Comparison of ENCODE assay signal across 12 mouse cellular contexts in genomic region chr9:64231674-64232073, GRCm38 (mm10). TPM values are rescaled to one million over a fixed set of nuclear protein-coding genes. Genes with fewer than 3 reads are reported as not detected.
DNase-seq lines count a peak whose midpoint lies in the region; ATAC-seq and TF ChIP-seq lines count a peak whose summit lies in the region.
"Had no signal": no experiment of that assay in that cellular context is flagged by ENCODE, and none has a peak within 500 bp of the region (broad histone marks: within the 10 kb centered on the region; RNA-seq: fewer than 3 reads in every experiment).

No protein-coding gene starts in this region.

- no peak for TF ChIP-seq POLR2A in small intestine, adult 2 months (IDR thresholded peaks at IDR 0.05; ENCODE audit: low read depth, low read length)

- H3K36me3 ChIP-seq in heart, embryonic 15.5 days = no peaks in the 10 kb centered on the region
- H3K36me3 ChIP-seq in midbrain, embryonic 10.5 days = peaks cover 17% of the 10 kb centered on the region
- no peaks in the 10 kb centered on the region for H3K36me3 ChIP-seq in midbrain, embryonic 15.5 days (replicated peaks)
- no peaks in the 10 kb centered on the region for H3K36me3 ChIP-seq in forebrain, embryonic 16.5 days (ENCODE audit: control insufficient read depth, insufficient read depth)
- peaks cover 5% of the 10 kb centered on the region; the same call in 1 of the 2 replicates for H3K36me3 ChIP-seq in small intestine, adult 2 months (ENCODE audit: control insufficient read depth, insufficient read depth, low read length)

- 61% methylated on average over 3 of the region's 3 CpGs for WGBS in heart, embryonic 15.5 days
- WGBS in midbrain, embryonic 10.5 days = 83% methylated on average over 3 of the region's 3 CpGs
- 84% methylated on average over 3 of the region's 3 CpGs for WGBS in midbrain, embryonic 15.5 days
- 66% methylated on average over 3 of the region's 3 CpGs for WGBS in forebrain, embryonic 16.5 days
- 84% methylated on average over 3 of the region's 3 CpGs for WGBS in small intestine, adult 2 months

- no peak overlapping the region for H3K9ac ChIP-seq in heart, embryonic 15.5 days
- H3K9ac ChIP-seq in midbrain, embryonic 15.5 days = no peak overlapping the region
- H3K9ac ChIP-seq in forebrain, embryonic 16.5 days (replicated peaks; ENCODE audit: low read depth, low read length) = no peak overlapping the region

- no peak overlapping the region for H3K4me2 ChIP-seq in heart, embryonic 15.5 days
- no peak overlapping the region for H3K4me2 ChIP-seq in midbrain, embryonic 15.5 days
- no peak overlapping the region for H3K4me2 ChIP-seq in forebrain, embryonic 16.5 days (ENCODE audit: low read length)
- H3K4me2 ChIP-seq: liver, embryonic 11.5 days had no signal

- intact Hi-C loops in heart, postnatal 25 days (cut with DNase I) = loop anchor here (2.0 kb wide), 1 partner anchor 21 kb away; the partner anchor contains the start of gene Map2k1

- no peak for TF ChIP-seq CTCF in small intestine, adult 2 months (IDR thresholded peaks at IDR 0.05; ENCODE audit: extremely low read depth, insufficient read length, insufficient replicate concordance, low read depth, low read length)

- no peak for ATAC-seq in heart, embryonic 15.5 days (replicated peaks; ENCODE audit: insufficient number of reproducible peaks, insufficient read depth, low FRiP score, low read depth)
- no peak for ATAC-seq in midbrain, embryonic 15.5 days (replicated peaks)
- ATAC-seq in forebrain, embryonic 16.5 days = no peak
- no peak for ATAC-seq in megakaryocyte, adult 5-6 weeks (ENCODE audit: poor library complexity, severe bottlenecking)
- ATAC-seq: activated CD4-positive, CD25-positive, alpha-beta regulatory T cell, adult 4 months had no signal

- H3K4me3 ChIP-seq in heart, embryonic 15.5 days = no peak overlapping the region
- no peak overlapping the region for H3K4me3 ChIP-seq in midbrain, embryonic 10.5 days
- H3K4me3 ChIP-seq in midbrain, embryonic 15.5 days = no peak overlapping the region
- no peak overlapping the region for H3K4me3 ChIP-seq in forebrain, embryonic 16.5 days (replicated peaks; ENCODE audit: low read length)
- H3K4me3 ChIP-seq in small intestine, adult 2 months (ENCODE audit: low read depth, low read length) = no peak overlapping the region

- H3K4me1 ChIP-seq in heart, embryonic 15.5 days (replicated peaks) = peaks cover 36% of the 10 kb centered on the region
- H3K4me1 ChIP-seq in midbrain, embryonic 10.5 days = peaks cover 11% of the 10 kb centered on the region; the same call in 1 of the 2 replicates
- peaks cover 9% of the 10 kb centered on the region; the same call in 1 of the 2 replicates for H3K4me1 ChIP-seq in midbrain, embryonic 15.5 days
- peaks cover 15% of the 10 kb centered on the region for H3K4me1 ChIP-seq in forebrain, embryonic 16.5 days (replicated peaks; ENCODE audit: control insufficient read depth, insufficient read depth, low read length)
- peaks cover 4% of the 10 kb centered on the region; the same call in 1 of the 2 replicates for H3K4me1 ChIP-seq in small intestine, adult 2 months (ENCODE audit: control insufficient read depth, insufficient read depth, insufficient read length, low read length)

- H3K27ac ChIP-seq in heart, embryonic 15.5 days = peak overlapping the region; percentile 67
- peak overlapping the region; percentile 33; the same call in 1 of the 2 replicates for H3K27ac ChIP-seq in midbrain, embryonic 10.5 days (replicated peaks)
- no peak overlapping the region for H3K27ac ChIP-seq in midbrain, embryonic 15.5 days
- H3K27ac ChIP-seq in forebrain, embryonic 16.5 days (ENCODE audit: low read length) = peak overlapping the region; percentile 39; the same call in 1 of the 2 replicates
- 0 out of 2 replicates have a peak overlapping the region, but pooled peaks have one; percentile 12 for H3K27ac ChIP-seq in small intestine, adult 2 months (ENCODE audit: insufficient read depth, low read depth, low read length)

- H3K27me3 ChIP-seq in heart, embryonic 15.5 days = no peaks in the 10 kb centered on the region
- no peaks in the 10 kb centered on the region for H3K27me3 ChIP-seq in midbrain, embryonic 10.5 days (ENCODE audit: low read depth, poor library complexity, severe bottlenecking)
- no peaks in the 10 kb centered on the region for H3K27me3 ChIP-seq in midbrain, embryonic 15.5 days (replicated peaks)
- H3K27me3 ChIP-seq in forebrain, embryonic 16.5 days (replicated peaks; ENCODE audit: control insufficient read depth, insufficient read depth, low read length) = no peaks in the 10 kb centered on the region
- H3K27me3 ChIP-seq in small intestine, adult 2 months (ENCODE audit: control insufficient read depth, insufficient read depth, low read length) = no peaks in the 10 kb centered on the region

- H3K9me3 ChIP-seq in heart, embryonic 15.5 days (replicated peaks) = no peaks in the 10 kb centered on the region
- H3K9me3 ChIP-seq in midbrain, embryonic 10.5 days (replicated peaks) = no peaks in the 10 kb centered on the region
- H3K9me3 ChIP-seq in midbrain, embryonic 15.5 days = no peaks in the 10 kb centered on the region
- no peaks in the 10 kb centered on the region for H3K9me3 ChIP-seq in forebrain, embryonic 16.5 days (ENCODE audit: control insufficient read depth, low read length)

- DNase-seq in heart, postnatal 25 days (ENCODE audit: low spot score) = no peak
- no peak for DNase-seq in midbrain, embryonic 10.5 days (ENCODE audit: low spot score)
- DNase-seq in urinary bladder, postnatal 25 days (ENCODE audit: low spot score) = no peak
- DNase-seq: cerebellum, adult 9-10 months; thymus, postnatal 4 days had no signal

RNA-seq across cellular contexts. Expression of gene Uchl4, which starts 3.3 kb away (rescaled TPM):
- polyA plus RNA-seq in heart, embryonic 15.5 days (2015; fragmentation: Nextera tagmentation; extraction: Ambion mirVana) = 1.3 and 2.0 TPM in 2 replicates
- total RNA-seq in heart, postnatal 25 days (2021) = 1 to 10 TPM; 1.7 to 2.0 TPM
- polyA plus RNA-seq in midbrain, embryonic 10.5 days (2016; fragmentation: Nextera tagmentation; extraction: Ambion mirVana) = 3.0 and 3.1 TPM in 2 replicates
- 2.6 and 2.7 TPM in 2 replicates for polyA plus RNA-seq in midbrain, embryonic 15.5 days (2015; fragmentation: Nextera tagmentation; extraction: Ambion mirVana)
- polyA plus RNA-seq in forebrain, embryonic 16.5 days (2015; fragmentation: Nextera tagmentation; extraction: Ambion mirVana) = 2.4 and 2.5 TPM in 2 replicates
- not detected in 2 replicates for polyA plus RNA-seq in small intestine, adult 2 months (2012; rRNA removed)
- 0.34 TPM in 1 of 2 replicates, not detected in the other for total RNA-seq in megakaryocyte, adult 5-6 weeks (2015)
- 0.16 and 0.48 TPM in 2 replicates for total RNA-seq in megakaryocyte, adult 5-6 weeks (2017)

RNA-seq across cellular contexts. Expression of gene Map2k1, which starts 21.8 kb away (rescaled TPM):
- 78.3 and 80.8 TPM in 2 replicates for polyA plus RNA-seq in heart, embryonic 15.5 days (2015; fragmentation: Nextera tagmentation; extraction: Ambion mirVana)
- total RNA-seq in heart, postnatal 25 days (2021) = 10 to 100 TPM; 49.6 to 55.2 TPM
- polyA plus RNA-seq in midbrain, embryonic 10.5 days (2016; fragmentation: Nextera tagmentation; extraction: Ambion mirVana) = 75.9 and 86.7 TPM in 2 replicates
- 56.9 and 60.1 TPM in 2 replicates for polyA plus RNA-seq in midbrain, embryonic 15.5 days (2015; fragmentation: Nextera tagmentation; extraction: Ambion mirVana)
- 53.6 and 54.6 TPM in 2 replicates for polyA plus RNA-seq in forebrain, embryonic 16.5 days (2015; fragmentation: Nextera tagmentation; extraction: Ambion mirVana)
- 26.2 and 51.6 TPM in 2 replicates for polyA plus RNA-seq in small intestine, adult 2 months (2012; rRNA removed)
- 79.7 and 92.9 TPM in 2 replicates for total RNA-seq in megakaryocyte, adult 5-6 weeks (2015)
- total RNA-seq in megakaryocyte, adult 5-6 weeks (2017) = 114 and 117 TPM in 2 replicates

RNA-seq across cellular contexts. Expression of gene Tipin, which starts 49.7 kb away (rescaled TPM):
- polyA plus RNA-seq in heart, embryonic 15.5 days (2015; fragmentation: Nextera tagmentation; extraction: Ambion mirVana) = 98.0 and 113 TPM in 2 replicates
- 10 to 100 TPM in 1 of 2 experiments, 1 to 10 TPM in 1; 10.0 to 10.8 TPM for total RNA-seq in heart, postnatal 25 days (2021)
- 274 and 311 TPM in 2 replicates for polyA plus RNA-seq in midbrain, embryonic 10.5 days (2016; fragmentation: Nextera tagmentation; extraction: Ambion mirVana)
- 57.0 and 67.9 TPM in 2 replicates for polyA plus RNA-seq in midbrain, embryonic 15.5 days (2015; fragmentation: Nextera tagmentation; extraction: Ambion mirVana)
- 106 and 120 TPM in 2 replicates for polyA plus RNA-seq in forebrain, embryonic 16.5 days (2015; fragmentation: Nextera tagmentation; extraction: Ambion mirVana)
- 0.29 and 0.35 TPM in 2 replicates for polyA plus RNA-seq in small intestine, adult 2 months (2012; rRNA removed)
- total RNA-seq in megakaryocyte, adult 5-6 weeks (2015) = 132 and 155 TPM in 2 replicates
- total RNA-seq in megakaryocyte, adult 5-6 weeks (2017) = 163 and 193 TPM in 2 replicates

RNA-seq across cellular contexts. Expression of gene Snapc5, which starts 52.6 kb away (rescaled TPM):
- polyA plus RNA-seq in heart, embryonic 15.5 days (2015; fragmentation: Nextera tagmentation; extraction: Ambion mirVana) = 29.6 and 29.9 TPM in 2 replicates
- total RNA-seq in heart, postnatal 25 days (2021) = 10 to 100 TPM; 21.6 to 23.5 TPM
- 40.0 and 42.3 TPM in 2 replicates for polyA plus RNA-seq in midbrain, embryonic 10.5 days (2016; fragmentation: Nextera tagmentation; extraction: Ambion mirVana)
- 33.9 and 36.6 TPM in 2 replicates for polyA plus RNA-seq in midbrain, embryonic 15.5 days (2015; fragmentation: Nextera tagmentation; extraction: Ambion mirVana)
- 31.5 and 35.3 TPM in 2 replicates for polyA plus RNA-seq in forebrain, embryonic 16.5 days (2015; fragmentation: Nextera tagmentation; extraction: Ambion mirVana)
- polyA plus RNA-seq in small intestine, adult 2 months (2012; rRNA removed) = 5.8 and 12.2 TPM in 2 replicates
- 25.6 and 31.7 TPM in 2 replicates for total RNA-seq in megakaryocyte, adult 5-6 weeks (2015)
- 70.1 and 76.7 TPM in 2 replicates for total RNA-seq in megakaryocyte, adult 5-6 weeks (2017)

RNA-seq across cellular contexts. Expression of gene Rpl4, which starts 58.5 kb away (rescaled TPM):
- 648 and 701 TPM in 2 replicates for polyA plus RNA-seq in heart, embryonic 15.5 days (2015; fragmentation: Nextera tagmentation; extraction: Ambion mirVana)
- 100 to 1,000 TPM; 433 to 462 TPM for total RNA-seq in heart, postnatal 25 days (2021)
- polyA plus RNA-seq in midbrain, embryonic 10.5 days (2016; fragmentation: Nextera tagmentation; extraction: Ambion mirVana) = 1,053 and 1,229 TPM in 2 replicates
- 543 and 555 TPM in 2 replicates for polyA plus RNA-seq in midbrain, embryonic 15.5 days (2015; fragmentation: Nextera tagmentation; extraction: Ambion mirVana)
- 714 and 781 TPM in 2 replicates for polyA plus RNA-seq in forebrain, embryonic 16.5 days (2015; fragmentation: Nextera tagmentation; extraction: Ambion mirVana)
- polyA plus RNA-seq in small intestine, adult 2 months (2012; rRNA removed) = 122 and 189 TPM in 2 replicates
- 2,055 and 2,225 TPM in 2 replicates for total RNA-seq in megakaryocyte, adult 5-6 weeks (2015)
- 1,695 and 1,727 TPM in 2 replicates for total RNA-seq in megakaryocyte, adult 5-6 weeks (2017)

Comparison
In these comparisons a context has a peak if more than half of its experiments do, and no peak if none do; other contexts are left out.
1. RNA of gene Tipin, which starts 49.7 kb away (polyA plus RNA-seq): 274 to 311 TPM in midbrain, embryonic 10.5 days, 106 to 120 TPM in forebrain, embryonic 16.5 days, 98.0 to 113 TPM in heart, embryonic 15.5 days and 57.0 to 67.9 TPM in midbrain, embryonic 15.5 days; 0.29 to 0.35 TPM in small intestine, adult 2 months; every median in the first group is over 10 times any median in the second.